Mouse (Mus musculus): ENCODE results near the gene Zfp457. TPM values are rescaled to one million over a fixed set of nuclear protein-coding genes. Genes with fewer than 3 reads are reported as not detected.
"Not testable (repeated sequence)": the region's sequence is repeated elsewhere in the genome, so short reads cannot be mapped to it uniquely, and the experiment has no call there.

Gene Zfp457
- not detected in 2 replicates for polyA plus RNA-seq (2012)

GRCm38 (mm10) chr13:67305822-67306672 lies at the start of gene Zfp457:
Zfp457 (minus strand) TSS chr13:67306485.
- Histone ChIP-seq H3K36me3 (ENCODE audit: control insufficient read depth) (no peaks in the 10 kb centered on the region), H3K4me1 (ENCODE audit: control insufficient read depth) (peaks cover 15% of the 10 kb centered on the region), H3K27me3 (ENCODE audit: control insufficient read depth) (no peaks in the 10 kb centered on the region), H3K9me3 (ENCODE audit: control insufficient read depth, low read length) (no peaks in the 10 kb centered on the region), H3K4me3 (replicated peaks) (peak within 1 kb of the TSS; percentile 84)
- no peak for TF ChIP-seq TAL1 (IDR thresholded peaks at IDR 0.05; ENCODE audit: low read length)
- TF ChIP-seq GATA1 (IDR thresholded peaks at IDR 0.05; ENCODE audit: low read length): no peak

GRCm38 (mm10) chr13:67351854-67352253 lies 45.6 kb upstream of the Zfp457 start:
- no peaks in the 10 kb centered on the region for H3K4me1 ChIP-seq (ENCODE audit: control insufficient read depth)
- no peaks in the 10 kb centered on the region for H3K9me3 ChIP-seq (ENCODE audit: control insufficient read depth, low read length)
- no peaks in the 10 kb centered on the region for H3K36me3 ChIP-seq (ENCODE audit: control insufficient read depth)
- no peaks in the 10 kb centered on the region for H3K27me3 ChIP-seq (ENCODE audit: control insufficient read depth)
- no peak for TF ChIP-seq TAL1 (IDR thresholded peaks at IDR 0.05; ENCODE audit: low read length)
- TF ChIP-seq GATA1 (IDR thresholded peaks at IDR 0.05; ENCODE audit: low read length): no peak
- no peak overlapping the region for H3K4me3 ChIP-seq (replicated peaks)

GRCm38 (mm10) chr13:67343422-67343821 lies 37.1 kb upstream of the Zfp457 start:
- Histone ChIP-seq H3K9me3 (ENCODE audit: control insufficient read depth, low read length) (no peaks in the 10 kb centered on the region), H3K4me3 (replicated peaks) (no peak overlapping the region), H3K4me1 (ENCODE audit: control insufficient read depth) (no peaks in the 10 kb centered on the region), H3K27me3 (ENCODE audit: control insufficient read depth) (no peaks in the 10 kb centered on the region), H3K36me3 (ENCODE audit: control insufficient read depth) (peaks cover 17% of the 10 kb centered on the region)
- no peak for TF ChIP-seq GATA1 (IDR thresholded peaks at IDR 0.05; ENCODE audit: low read length)
- TF ChIP-seq TAL1 (IDR thresholded peaks at IDR 0.05; ENCODE audit: low read length): no peak

GRCm38 (mm10) chr13:67332877-67333276 lies 26.6 kb upstream of the Zfp457 start:
- Histone ChIP-seq H3K4me3 (replicated peaks) (peak overlapping the region; percentile 69), H3K4me1 (ENCODE audit: control insufficient read depth) (peaks cover 12% of the 10 kb centered on the region), H3K27me3 (ENCODE audit: control insufficient read depth) (no peaks in the 10 kb centered on the region), H3K36me3 (ENCODE audit: control insufficient read depth) (no peaks in the 10 kb centered on the region), H3K9me3 (ENCODE audit: control insufficient read depth, low read length) (0 out of 2 replicates have a peak, but pooled peaks cover 3% of the 10 kb centered on the region)
- TF ChIP-seq GATA1 (IDR thresholded peaks at IDR 0.05; ENCODE audit: low read length) (no peak), TAL1 (IDR thresholded peaks at IDR 0.05; ENCODE audit: low read length) (no peak)

- Histone ChIP-seq H3K27me3 (ENCODE audit: control insufficient read depth) (no peaks in the 10 kb centered on the region), H3K4me3 (replicated peaks) (peak within 1 kb of the TSS; percentile 69), H3K36me3 (ENCODE audit: control insufficient read depth) (no peaks in the 10 kb centered on the region), H3K4me1 (ENCODE audit: control insufficient read depth) (peaks cover 12% of the 10 kb centered on the region), H3K9me3 (ENCODE audit: control insufficient read depth, low read length) (0 out of 2 replicates have a peak, but pooled peaks cover 3% of the 10 kb centered on the region)
- no peak for TF ChIP-seq TAL1 (IDR thresholded peaks at IDR 0.05; ENCODE audit: low read length)
- no peak for TF ChIP-seq GATA1 (IDR thresholded peaks at IDR 0.05; ENCODE audit: low read length)
Observed at GRCm38 (mm10) chr13:67332019-67332724, 25.9 kb upstream of the Zfp457 start, which contains the start of gene Zfp595. Zfp595 (minus strand) TSS chr13:67332570.

GRCm38 (mm10) chr13:67306718-67307117 lies 433 bp upstream of the Zfp457 start:
- Histone ChIP-seq H3K9me3 (ENCODE audit: control insufficient read depth, low read length) (peaks cover under 1% of the 10 kb centered on the region; the same call in 1 of the 2 replicates), H3K4me3 (replicated peaks) (peak overlapping the region; percentile 84), H3K4me1 (ENCODE audit: control insufficient read depth) (peaks cover 15% of the 10 kb centered on the region), H3K36me3 (ENCODE audit: control insufficient read depth) (no peaks in the 10 kb centered on the region), H3K27me3 (ENCODE audit: control insufficient read depth) (no peaks in the 10 kb centered on the region)
- TF ChIP-seq TAL1 (IDR thresholded peaks at IDR 0.05; ENCODE audit: low read length): no peak
- TF ChIP-seq GATA1 (IDR thresholded peaks at IDR 0.05; ENCODE audit: low read length): no peak

- Histone ChIP-seq H3K9me3 (ENCODE audit: control insufficient read depth, low read length) (no peaks in the 10 kb centered on the region), H3K4me1 (ENCODE audit: control insufficient read depth) (no peaks in the 10 kb centered on the region), H3K4me3 (replicated peaks) (no peak within 1 kb of the TSS), H3K27me3 (ENCODE audit: control insufficient read depth) (no peaks in the 10 kb centered on the region), H3K36me3 (ENCODE audit: control insufficient read depth) (no peaks in the 10 kb centered on the region)
- no peak for TF ChIP-seq TAL1 (IDR thresholded peaks at IDR 0.05; ENCODE audit: low read length)
- no peak for TF ChIP-seq GATA1 (IDR thresholded peaks at IDR 0.05; ENCODE audit: low read length)
Observed at GRCm38 (mm10) chr13:67278314-67278713, 28.0 kb downstream of the Zfp457 start, which contains the start of gene Zfp458. Zfp458 (minus strand) TSS chr13:67278466.

- not testable (repeated sequence) for H3K9me3 ChIP-seq (ENCODE audit: control insufficient read depth, low read length); H3K27me3 ChIP-seq (ENCODE audit: control insufficient read depth); H3K36me3 ChIP-seq (ENCODE audit: control insufficient read depth)
- Histone ChIP-seq H3K4me1 (ENCODE audit: control insufficient read depth) (peaks cover 11% of the 10 kb centered on the region), H3K4me3 (replicated peaks) (peak overlapping the region; percentile 75)
Observed at GRCm38 (mm10) chr13:67269383-67270065, 36.8 kb downstream of the Zfp457 start.

Measured in erythroblast, embryonic 14.5 days (primary cell).